Mouse (Mus musculus) layer of hippocampus, adult 18-20 months (tissue): ENCODE results near the gene Wdr70. TPM values are rescaled to one million over a fixed set of nuclear protein-coding genes. Genes with fewer than 3 reads are reported as not detected.
A peak's percentile ranks its signal among the peaks of the same experiment; 100 is the strongest.

Experiments used
- DNase-seq, 2 experiments: peaks; one replicate each; pipeline ENCODE4 v3.0.0; 2022; ENCODE audit warnings: low spot score in 2 of 2
- total RNA-seq, 2 experiments: library from RNA; stranded (reverse); gene quantifications; 2 replicates each; pipeline ENCODE4 v1.2.3; 2021

The Wdr70 gene
- total RNA-seq, 2 experiments from 2014 or later: 29.2 to 30.1 TPM

GRCm38 (mm10) chr15:8031211-8031610 is 67.8 kb downstream of the Wdr70 start:
- no peak for DNase-seq

GRCm38 (mm10) chr15:8030643-8031042 is 68.4 kb downstream of the Wdr70 start:
- DNase-seq: peak; percentile 48 to 87

- DNase-seq: no peak
Measured at GRCm38 (mm10) chr15:8027503-8027902, 71.5 kb downstream of the Wdr70 start.

- no peak for DNase-seq
Measured at GRCm38 (mm10) chr15:8011418-8011817, 87.6 kb downstream of the Wdr70 start.

- DNase-seq: no peak
Measured at GRCm38 (mm10) chr15:8007413-8007812, 91.6 kb downstream of the Wdr70 start.

GRCm38 (mm10) chr15:8006056-8006455 is 93.0 kb downstream of the Wdr70 start:
- DNase-seq: no peak

- DNase-seq: no peak
Measured at GRCm38 (mm10) chr15:8005506-8005905, 93.5 kb downstream of the Wdr70 start.

GRCm38 (mm10) chr15:8003789-8004188 is 95.2 kb downstream of the Wdr70 start:
- DNase-seq: no peak

GRCm38 (mm10) chr15:7998843-7999546 is 100.0 kb downstream of the Wdr70 start:
- no peak for DNase-seq

GRCm38 (mm10) chr15:7998095-7998494 is 100.9 kb downstream of the Wdr70 start:
- no peak for DNase-seq

GRCm38 (mm10) chr15:7993721-7994120 is 105.3 kb downstream of the Wdr70 start:
- DNase-seq: no peak

- DNase-seq: no peak
Measured at GRCm38 (mm10) chr15:7990101-7990500, 108.9 kb downstream of the Wdr70 start.

- DNase-seq: no peak
Measured at GRCm38 (mm10) chr15:7987374-7987773, 111.6 kb downstream of the Wdr70 start.

- no peak for DNase-seq
Measured at GRCm38 (mm10) chr15:7986274-7986673, 112.7 kb downstream of the Wdr70 start.

- no peak for DNase-seq
Measured at GRCm38 (mm10) chr15:7978640-7979039, 120.4 kb downstream of the Wdr70 start.

GRCm38 (mm10) chr15:7976775-7977174 is 122.2 kb downstream of the Wdr70 start:
- DNase-seq: no peak

- DNase-seq: no peak
Measured at GRCm38 (mm10) chr15:7974368-7974767, 124.6 kb downstream of the Wdr70 start.

GRCm38 (mm10) chr15:7972528-7972927 is 126.5 kb downstream of the Wdr70 start:
- DNase-seq: peak; percentile 47 to 80

- DNase-seq: no peak
Measured at GRCm38 (mm10) chr15:7962786-7963185, 136.2 kb downstream of the Wdr70 start.

GRCm38 (mm10) chr15:7961489-7961888 is 137.5 kb downstream of the Wdr70 start:
- no peak for DNase-seq

GRCm38 (mm10) chr15:7956899-7957298 is 142.1 kb downstream of the Wdr70 start:
- DNase-seq: no peak

GRCm38 (mm10) chr15:7950561-7950960 is 148.4 kb downstream of the Wdr70 start:
- DNase-seq: no peak

- no peak for DNase-seq
Measured at GRCm38 (mm10) chr15:7941690-7942089, 157.3 kb downstream of the Wdr70 start.
